Mouse (Mus musculus) embryonic facial prominence, embryonic 15.5 days (tissue): ENCODE results near the gene Pla2g2d. TPM values are rescaled to one million over a fixed set of nuclear protein-coding genes. Genes with fewer than 3 reads are reported as not detected.

Experiments
- ATAC-seq: fragments of 200-750 bp; cut with Nextera tagmentation; 2 replicates; pipeline ENCODE4 v1.8.0; 2017; ENCODE audit warnings: low read depth, moderate TSS enrichment; ENCODE audit not compliant: insufficient number of reproducible peaks, low FRiP score, low TSS enrichment
- H3K27ac ChIP-seq: fragments of 300-500 bp; sonication (generic); replicated peaks from 2 replicates; pipeline ENCODE4 v1.5.1; 2015; ENCODE audit warnings: mild to moderate bottlenecking, inconsistent platforms
- H3K27me3 ChIP-seq: fragments of 300-500 bp; sonication (generic); 2 replicates; pipeline ENCODE4 v1.6.1; 2015; ENCODE audit warnings: inconsistent platforms
- H3K36me3 ChIP-seq: fragments of 300-500 bp; sonication (generic); 2 replicates; pipeline ENCODE4 v1.6.1; 2015; ENCODE audit warnings: mild to moderate bottlenecking, inconsistent platforms
- H3K4me1 ChIP-seq: fragments of 300-500 bp; sonication (generic); 2 replicates; pipeline ENCODE4 v1.6.1; 2015; ENCODE audit warnings: inconsistent platforms
- H3K4me2 ChIP-seq: fragments of 300-500 bp; sonication (generic); replicated peaks from 2 replicates; pipeline ENCODE4 v1.6.1; 2015; ENCODE audit warnings: mild to moderate bottlenecking, inconsistent platforms
- H3K4me3 ChIP-seq: fragments of 300-500 bp; sonication (generic); replicated peaks from 2 replicates; pipeline ENCODE4 v1.5.1; 2015; ENCODE audit warnings: mild to moderate bottlenecking, inconsistent platforms
- H3K9ac ChIP-seq: fragments of 300-500 bp; sonication (generic); 2 replicates; pipeline ENCODE4 v1.6.1; 2015; ENCODE audit warnings: inconsistent platforms
- H3K9me3 ChIP-seq: fragments of 300-500 bp; sonication (generic); replicated peaks from 2 replicates; pipeline ENCODE4 v1.6.1; 2016; ENCODE audit warnings: inconsistent platforms
- WGBS: fragments of 180-500 bp; shearing (Covaris S2); methylation state at CpG from one replicate; pipeline ENCODE4 v1.1.7; 2015; 5-methylcytosine and 5-hydroxymethylcytosine counted together
- polyA plus RNA-seq: library from polyadenylated mRNA; unstranded; fragments of >200 nt; fragmentation: Nextera tagmentation; extraction: Ambion mirVana; gene quantifications from 2 replicates; pipeline ENCODE4 v1.2.1, GENCODE M21; 2015

The Pla2g2d gene
- polyA plus RNA-seq = 0.24 and 0.30 TPM in 2 replicates

DNA sequence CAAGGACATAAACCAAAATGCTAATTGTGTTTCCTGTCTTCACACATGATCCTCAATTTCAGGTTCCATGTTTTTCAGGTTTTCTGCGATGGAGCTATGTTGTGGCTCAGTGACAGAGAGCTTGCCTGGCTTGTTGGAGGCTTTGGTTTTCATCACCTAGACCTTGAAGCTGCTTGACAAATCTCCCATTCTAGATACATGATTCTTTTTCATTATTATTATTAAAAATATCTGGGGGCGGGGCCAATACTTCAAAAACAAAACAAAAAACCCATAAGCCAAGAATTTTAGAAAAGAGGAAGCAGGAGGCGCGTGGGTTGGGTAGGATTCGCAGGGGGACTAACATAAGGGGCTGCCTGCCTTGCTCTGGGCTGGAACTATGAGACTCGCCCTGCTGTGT is at the start of gene Pla2g2d:
Gene Pla2g2d (plus strand): TSS at position 301 of the 400 bp plus-strand sequence.
- WGBS = 80% methylated on average over 6 of the region's 6 CpGs
- Histone ChIP-seq H3K4me1 (no peaks in the 10 kb centered on the region), H3K4me3 (no peak within 1 kb of the TSS), H3K9me3 (no peaks in the 10 kb centered on the region), H3K36me3 (no peaks in the 10 kb centered on the region), H3K27ac (no peak within 1 kb of the TSS), H3K4me2 (no peak within 1 kb of the TSS), H3K27me3 (0 out of 2 replicates have a peak, but pooled peaks cover 3% of the 10 kb centered on the region), H3K9ac (no peak within 1 kb of the TSS)
- no peak for ATAC-seq

GRCm38 (mm10) chr4:138725751-138726150 is 49.8 kb upstream of the Pla2g2d start:
- no peak overlapping the region for H3K4me3 ChIP-seq
- H3K9ac ChIP-seq = no peak overlapping the region
- H3K4me2 ChIP-seq = no peak overlapping the region
- no peak for ATAC-seq
- peaks cover 17% of the 10 kb centered on the region for H3K4me1 ChIP-seq
- H3K27me3 ChIP-seq = no peaks in the 10 kb centered on the region; the same call in 1 of the 2 replicates
- no peak overlapping the region for H3K27ac ChIP-seq
- no peaks in the 10 kb centered on the region for H3K9me3 ChIP-seq
- 74% methylated on average over 5 of the region's 5 CpGs for WGBS
- H3K36me3 ChIP-seq = no peaks in the 10 kb centered on the region

DNA sequence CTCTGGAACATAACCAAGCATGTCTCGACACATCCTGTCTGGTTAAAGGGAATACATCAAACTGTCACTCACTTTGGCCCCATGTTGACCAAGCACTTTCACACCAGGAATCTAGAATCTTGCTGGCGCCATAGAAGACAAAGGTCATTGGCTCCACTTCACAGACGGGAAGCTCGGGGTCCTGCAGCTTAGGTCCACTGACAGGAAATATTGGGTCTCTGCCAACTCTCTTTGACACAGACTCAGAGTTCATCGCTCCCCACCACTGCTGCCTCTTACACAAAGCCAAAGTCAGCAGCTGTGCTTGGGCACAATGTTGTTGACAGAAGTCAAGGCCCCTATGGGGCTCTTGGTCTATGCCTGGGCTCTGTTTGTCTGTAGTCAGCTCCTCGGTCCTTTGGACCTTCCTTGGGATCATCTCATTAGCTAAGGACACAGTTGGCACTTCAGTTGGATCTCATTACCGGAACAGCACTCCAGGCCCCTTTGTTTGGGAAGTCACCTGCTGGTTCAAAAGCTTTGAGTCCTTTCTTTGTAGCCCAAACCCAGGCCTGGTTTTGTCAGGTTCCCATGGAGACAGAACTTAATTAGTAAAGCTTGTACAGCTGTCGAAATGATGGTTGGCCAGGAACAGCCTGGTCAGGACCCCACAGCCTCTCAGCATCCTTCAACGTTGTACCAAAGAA is 46.4 kb upstream of the Pla2g2d start:
- Histone ChIP-seq H3K9me3 (no peaks in the 10 kb centered on the region), H3K4me2 (no peak overlapping the region), H3K36me3 (no peaks in the 10 kb centered on the region), H3K4me1 (peaks cover 12% of the 10 kb centered on the region), H3K9ac (no peak overlapping the region), H3K27me3 (no peaks in the 10 kb centered on the region), H3K4me3 (no peak overlapping the region), H3K27ac (no peak overlapping the region)
- no peak for ATAC-seq
- WGBS = 46% methylated on average over 9 of the region's 9 CpGs

DNA sequence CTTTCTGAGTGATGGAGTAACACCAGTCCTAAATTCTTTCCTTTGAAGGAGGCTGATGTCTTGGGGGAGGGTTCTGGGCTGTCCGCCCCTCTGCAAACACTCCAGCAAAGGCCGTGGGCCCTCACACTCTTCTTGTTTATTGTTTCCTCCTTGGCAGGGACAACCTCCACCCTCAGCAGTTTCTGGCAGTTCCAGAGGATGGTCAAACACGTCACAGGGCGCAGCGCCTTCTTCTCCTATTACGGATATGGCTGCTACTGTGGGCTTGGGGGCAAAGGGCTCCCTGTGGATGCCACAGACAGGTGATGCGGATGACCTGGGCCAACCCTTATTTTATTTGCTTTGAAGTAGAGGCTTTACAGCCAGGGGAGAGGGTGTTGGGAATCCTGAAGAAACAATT is 41.4 kb upstream of the Pla2g2d start:
- no peak for ATAC-seq

DNA sequence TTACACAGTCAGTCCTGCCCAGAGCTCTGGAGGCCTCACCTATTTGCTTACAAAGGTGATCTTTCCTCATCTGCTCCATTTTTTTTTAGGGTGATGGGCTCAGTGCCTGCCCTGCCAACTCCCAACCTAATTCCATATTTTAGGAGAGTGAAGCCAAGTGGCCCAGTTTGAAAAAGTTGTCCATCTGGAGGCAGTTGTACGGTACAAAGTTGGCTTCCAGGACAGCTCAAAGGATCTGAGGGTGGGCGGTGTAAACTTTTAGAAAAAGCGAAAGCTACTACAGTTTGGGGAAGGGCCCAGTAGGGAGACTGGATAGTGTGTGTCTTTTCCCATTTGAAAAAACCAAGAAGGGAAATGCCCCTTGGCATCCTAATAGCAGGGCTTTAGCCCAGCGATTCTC is 40.7 kb upstream of the Pla2g2d start:
- H3K27me3 ChIP-seq = no peaks in the 10 kb centered on the region
- WGBS = 86% methylated on average over 4 of the region's 4 CpGs
- H3K4me1 ChIP-seq = peaks cover 9% of the 10 kb centered on the region
- H3K4me3 ChIP-seq = no peak overlapping the region
- H3K36me3 ChIP-seq = no peaks in the 10 kb centered on the region
- no peak overlapping the region for H3K27ac ChIP-seq
- H3K9me3 ChIP-seq = no peaks in the 10 kb centered on the region
- H3K9ac ChIP-seq = no peak overlapping the region
- ATAC-seq = no peak
- no peak overlapping the region for H3K4me2 ChIP-seq

More for the DNA sequence above, 41.4 kb upstream of the Pla2g2d start:
- H3K4me2 ChIP-seq = no peak overlapping the region
- H3K36me3 ChIP-seq = no peaks in the 10 kb centered on the region
- 73% methylated on average over 7 of the region's 7 CpGs for WGBS
- peaks cover 6% of the 10 kb centered on the region for H3K4me1 ChIP-seq
- no peaks in the 10 kb centered on the region for H3K9me3 ChIP-seq
- H3K4me3 ChIP-seq = no peak overlapping the region
- no peaks in the 10 kb centered on the region for H3K27me3 ChIP-seq
- no peak overlapping the region for H3K27ac ChIP-seq
- no peak overlapping the region for H3K9ac ChIP-seq

- H3K9me3 ChIP-seq = no peaks in the 10 kb centered on the region
- 59% methylated on average over 7 of the region's 7 CpGs for WGBS
Measured at GRCm38 (mm10) chr4:138737031-138737430, 38.5 kb upstream of the Pla2g2d start, which contains the start of gene Ubxn10. TSS of gene Ubxn10 (minus strand) at chr4:138737167.

GRCm38 (mm10) chr4:138739136-138739851 is 36.2 kb upstream of the Pla2g2d start:
- H3K36me3 ChIP-seq = no peaks in the 10 kb centered on the region
- 19% methylated on average over 7 of the region's 7 CpGs for WGBS
- H3K27me3 ChIP-seq = 0 out of 2 replicates have a peak, but pooled peaks cover 2% of the 10 kb centered on the region
- no peak overlapping the region for H3K9ac ChIP-seq
- ATAC-seq = no peak
- H3K4me1 ChIP-seq = peaks cover 9% of the 10 kb centered on the region
- no peak overlapping the region for H3K27ac ChIP-seq
- no peak overlapping the region for H3K4me3 ChIP-seq
- no peak overlapping the region for H3K4me2 ChIP-seq
- no peaks in the 10 kb centered on the region for H3K9me3 ChIP-seq

More at GRCm38 (mm10) chr4:138737031-138737430, 38.5 kb upstream of the Pla2g2d start, which contains the start of gene Ubxn10:
- H3K27ac ChIP-seq = no peak within 1 kb of the TSS
- no peak within 1 kb of the TSS for H3K4me2 ChIP-seq
- H3K4me3 ChIP-seq = no peak within 1 kb of the TSS
- peaks cover 9% of the 10 kb centered on the region for H3K4me1 ChIP-seq
- no peaks in the 10 kb centered on the region for H3K36me3 ChIP-seq
- H3K9ac ChIP-seq = no peak within 1 kb of the TSS
- no peak for ATAC-seq
- H3K27me3 ChIP-seq = no peaks in the 10 kb centered on the region

DNA sequence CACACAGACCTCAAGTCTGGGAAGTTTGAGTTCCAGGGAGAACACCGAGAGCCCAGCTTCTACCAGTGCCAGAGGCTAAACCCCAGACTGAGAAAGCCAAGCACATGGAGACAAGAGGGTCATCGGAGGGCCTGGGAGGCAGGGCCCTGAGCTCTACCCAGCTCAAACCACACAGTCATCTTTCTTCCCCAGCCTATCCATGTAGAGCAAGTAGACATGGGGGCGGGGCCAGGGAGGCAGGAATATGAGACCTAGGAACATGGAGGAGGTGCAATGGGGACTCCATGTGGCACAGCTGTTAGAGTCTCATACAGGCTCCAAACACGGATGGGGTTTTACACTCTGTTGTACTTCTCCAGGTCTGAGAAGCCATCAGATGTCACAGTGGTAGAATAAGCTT is 29.7 kb upstream of the Pla2g2d start:
- no peak overlapping the region for H3K4me2 ChIP-seq
- H3K27ac ChIP-seq = no peak overlapping the region
- H3K9me3 ChIP-seq = no peaks in the 10 kb centered on the region
- ATAC-seq = no peak
- H3K4me1 ChIP-seq = peaks cover 6% of the 10 kb centered on the region; the same call in 1 of the 2 replicates
- no peaks in the 10 kb centered on the region for H3K36me3 ChIP-seq
- no peak overlapping the region for H3K9ac ChIP-seq
- 0 out of 2 replicates have a peak, but pooled peaks cover 2% of the 10 kb centered on the region for H3K27me3 ChIP-seq
- WGBS = 43% methylated on average over 4 of the region's 4 CpGs
- no peak overlapping the region for H3K4me3 ChIP-seq

- no peak overlapping the region for H3K4me3 ChIP-seq
- no peak for ATAC-seq
- H3K36me3 ChIP-seq = no peaks in the 10 kb centered on the region
- no peaks in the 10 kb centered on the region for H3K9me3 ChIP-seq
- 0 out of 2 replicates have a peak, but pooled peaks cover 2% of the 10 kb centered on the region for H3K27me3 ChIP-seq
- 92% methylated on average over 9 of the region's 9 CpGs for WGBS
- H3K9ac ChIP-seq = no peak overlapping the region
- no peak overlapping the region for H3K4me2 ChIP-seq
- no peak overlapping the region for H3K27ac ChIP-seq
- peaks cover 6% of the 10 kb centered on the region; the same call in 1 of the 2 replicates for H3K4me1 ChIP-seq
Measured at GRCm38 (mm10) chr4:138746866-138747265, 28.7 kb upstream of the Pla2g2d start.

DNA sequence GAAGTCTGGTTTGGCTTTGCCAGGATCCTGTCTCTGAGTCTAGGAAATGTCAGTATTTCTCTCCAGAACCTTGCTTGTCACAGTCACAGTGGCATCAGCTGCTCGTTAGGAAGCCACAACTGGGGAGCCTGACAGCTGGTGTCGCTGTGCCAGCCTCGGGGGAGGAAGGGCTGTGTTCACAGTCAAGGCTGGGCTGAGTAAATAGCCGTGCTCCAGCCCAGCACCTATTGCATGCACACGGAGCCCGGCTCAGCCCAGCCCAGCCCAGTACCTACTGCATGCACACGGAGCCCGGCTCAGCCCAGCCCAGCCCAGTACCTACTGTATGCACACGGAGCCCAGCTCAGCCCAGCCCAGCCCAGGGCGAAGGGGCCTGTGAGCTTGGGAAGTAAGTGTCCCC is 27.7 kb upstream of the Pla2g2d start:
- 0 out of 2 replicates have a peak, but pooled peaks cover 2% of the 10 kb centered on the region for H3K27me3 ChIP-seq
- no peak overlapping the region for H3K9ac ChIP-seq
- H3K27ac ChIP-seq = no peak overlapping the region
- no peak overlapping the region for H3K4me2 ChIP-seq
- H3K36me3 ChIP-seq = no peaks in the 10 kb centered on the region
- H3K4me1 ChIP-seq = peaks cover 6% of the 10 kb centered on the region; the same call in 1 of the 2 replicates
- ATAC-seq = no peak
- WGBS = 52% methylated on average over 10 of the region's 10 CpGs
- H3K4me3 ChIP-seq = no peak overlapping the region
- H3K9me3 ChIP-seq = no peaks in the 10 kb centered on the region

DNA sequence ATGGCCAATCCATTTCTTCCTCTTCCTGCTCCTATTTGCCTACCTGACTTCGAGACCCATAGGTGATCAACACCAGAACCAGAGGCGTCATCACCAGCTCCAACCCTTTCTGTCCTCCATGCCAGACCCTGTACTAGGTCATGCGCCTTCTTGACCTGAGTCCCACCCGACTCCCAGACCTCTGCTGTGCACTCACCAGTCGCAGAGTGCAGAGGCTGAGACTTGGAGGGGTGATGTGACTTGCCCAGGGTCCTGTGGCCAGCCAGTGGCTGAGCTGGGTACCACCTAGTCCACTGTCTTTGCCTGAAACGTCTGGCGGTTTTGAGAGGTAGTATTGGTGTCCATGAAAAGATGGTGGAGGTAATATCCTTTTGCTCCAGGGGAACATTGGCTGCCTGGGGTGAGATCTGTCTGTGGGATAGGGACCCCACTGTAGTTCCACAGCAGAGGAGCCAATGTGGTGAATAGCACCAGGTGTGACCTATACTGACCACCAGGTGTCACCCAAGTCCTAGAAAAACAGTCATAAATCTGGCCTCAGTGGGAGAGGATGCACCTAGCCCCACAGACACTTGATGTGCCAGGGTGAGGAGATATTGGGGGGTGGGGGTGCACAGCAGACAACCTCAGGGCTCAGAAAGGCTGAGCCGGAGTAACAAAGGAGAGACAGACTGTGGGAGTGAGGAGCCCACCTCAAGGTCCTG is 27.0 kb upstream of the Pla2g2d start:
- Histone ChIP-seq H3K27ac (no peak overlapping the region), H3K27me3 (0 out of 2 replicates have a peak, but pooled peaks cover 2% of the 10 kb centered on the region), H3K36me3 (no peaks in the 10 kb centered on the region), H3K4me2 (no peak overlapping the region), H3K4me3 (no peak overlapping the region), H3K9me3 (no peaks in the 10 kb centered on the region), H3K4me1 (peaks cover 6% of the 10 kb centered on the region; the same call in 1 of the 2 replicates), H3K9ac (no peak overlapping the region)
- 46% methylated on average over 8 of the region's 8 CpGs for WGBS
- no peak for ATAC-seq
